Mouse (Mus musculus) lung, postnatal 14 days (tissue): ENCODE results near the gene Slc5a7.

Experiments
- DNase-seq: peaks from one replicate; pipeline ENCODE4 v3.0.0; 2021

The Slc5a7 gene

DNA sequence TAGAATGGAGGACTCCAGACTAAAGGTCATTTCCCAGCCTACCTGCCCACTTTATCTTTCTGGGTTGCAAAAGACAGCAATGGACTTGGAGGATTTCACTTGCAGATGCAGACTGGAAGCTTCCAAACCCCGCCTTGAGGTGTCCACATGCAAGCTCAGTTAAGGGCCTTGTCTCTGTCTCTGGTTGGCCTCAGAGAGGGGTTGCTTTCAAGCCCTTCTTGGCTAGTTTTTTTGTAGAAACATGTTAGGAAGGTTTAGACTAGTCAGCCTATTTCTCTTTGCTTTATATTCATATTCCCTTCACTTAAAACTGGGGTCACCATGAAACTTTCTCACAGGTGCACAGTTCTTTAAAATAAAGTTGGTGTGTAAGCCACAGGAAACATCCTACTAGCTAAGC, at the start of gene Slc5a7:
Slc5a7 (minus strand) TSS at position 101 of the 400 bp plus-strand sequence.
- DNase-seq, result no peak

DNA sequence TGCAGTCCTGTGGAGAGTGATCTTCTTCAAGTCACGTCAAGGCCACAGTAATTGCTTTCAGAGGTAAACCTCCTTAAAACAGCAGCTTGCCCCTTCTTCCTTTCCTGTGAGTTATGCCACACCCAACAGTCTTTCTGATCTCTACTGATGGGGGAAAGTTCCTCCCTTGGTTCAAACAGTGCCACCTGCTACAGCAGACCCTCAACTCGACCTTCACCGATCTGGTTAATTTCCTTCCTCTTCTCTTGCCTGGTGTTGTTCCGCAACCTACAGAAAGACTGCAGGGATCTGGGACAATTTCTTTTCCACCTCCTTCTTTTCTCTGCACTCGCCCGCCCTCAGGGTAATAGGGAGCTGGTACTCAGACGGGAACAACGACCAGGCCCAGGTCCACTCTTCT, 48.8 kb upstream of the Slc5a7 start:
- DNase-seq, result no peak

DNA sequence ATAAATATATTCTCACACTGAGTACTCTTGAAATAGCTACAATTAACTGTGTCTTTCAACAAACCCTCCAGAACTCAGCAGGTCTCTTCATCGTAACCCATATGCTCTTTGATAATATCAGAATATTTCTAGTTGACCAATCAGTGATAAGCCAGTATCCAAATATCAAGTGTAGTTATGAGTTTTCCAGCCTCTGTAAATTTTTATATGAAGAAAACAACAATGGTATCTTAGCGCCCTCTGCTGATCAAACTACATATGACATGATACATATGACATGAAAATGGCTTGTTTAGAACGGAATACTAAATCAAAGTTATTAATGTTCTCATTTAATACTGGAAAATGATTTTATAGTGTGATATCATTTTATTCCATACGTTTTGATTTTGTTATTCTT, 44.6 kb upstream of the Slc5a7 start:
- DNase-seq, result no peak

DNA sequence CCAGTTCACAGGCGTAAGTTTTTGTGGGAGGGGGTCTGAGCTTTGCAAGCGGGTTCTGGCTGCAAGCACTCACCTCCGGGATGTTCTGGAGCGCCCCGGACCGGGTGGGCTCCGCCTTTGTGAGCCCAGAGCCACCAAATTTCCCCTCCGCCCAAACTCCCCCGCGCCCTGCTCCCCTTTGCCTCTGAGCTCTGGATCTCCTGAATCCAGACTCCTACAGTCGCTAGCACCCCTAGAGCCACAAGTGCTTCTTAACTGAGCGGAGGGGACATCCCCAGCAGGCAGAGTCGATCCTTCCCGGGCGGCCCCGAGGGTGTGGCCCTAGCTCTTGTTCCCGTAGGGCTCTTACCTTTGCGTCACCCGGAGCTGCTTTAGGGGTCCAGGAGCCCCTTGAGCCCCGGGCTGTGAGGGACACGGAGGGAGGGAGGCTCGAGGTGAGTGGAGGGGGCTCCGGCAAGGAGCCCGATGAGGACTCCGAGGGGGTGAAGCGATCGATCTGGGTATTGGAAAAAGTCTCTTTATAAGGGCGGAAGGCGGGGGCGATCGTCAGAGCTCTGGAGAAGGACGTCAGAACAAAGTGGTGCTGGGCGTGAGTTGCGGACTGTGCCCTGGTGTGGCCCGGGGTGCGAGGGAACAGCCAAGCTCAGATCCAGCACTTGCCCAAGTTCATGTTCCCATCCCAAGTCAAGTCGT, 456 bp downstream of the Slc5a7 start:
- DNase-seq, result no peak

DNA sequence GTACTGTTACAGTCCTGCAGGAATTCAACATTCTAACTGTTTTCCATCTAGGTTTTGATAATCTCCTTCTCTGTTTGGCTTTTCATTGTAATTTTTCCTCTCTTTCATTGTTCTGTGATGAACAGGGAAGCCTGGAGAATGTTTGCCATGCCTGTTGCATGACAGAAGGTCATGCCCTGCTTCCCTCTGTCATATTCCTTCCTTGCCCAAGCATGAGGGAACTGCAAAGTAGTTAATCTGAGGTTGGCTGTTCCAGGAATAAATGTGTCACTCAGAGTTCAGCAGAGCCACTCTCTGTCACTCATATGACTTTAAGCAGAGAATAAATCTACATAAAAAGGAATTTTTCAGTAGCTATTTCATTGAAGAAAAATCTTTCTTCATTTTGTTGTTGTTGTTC, 48.1 kb downstream of the Slc5a7 start:
- DNase-seq, result no peak

DNA sequence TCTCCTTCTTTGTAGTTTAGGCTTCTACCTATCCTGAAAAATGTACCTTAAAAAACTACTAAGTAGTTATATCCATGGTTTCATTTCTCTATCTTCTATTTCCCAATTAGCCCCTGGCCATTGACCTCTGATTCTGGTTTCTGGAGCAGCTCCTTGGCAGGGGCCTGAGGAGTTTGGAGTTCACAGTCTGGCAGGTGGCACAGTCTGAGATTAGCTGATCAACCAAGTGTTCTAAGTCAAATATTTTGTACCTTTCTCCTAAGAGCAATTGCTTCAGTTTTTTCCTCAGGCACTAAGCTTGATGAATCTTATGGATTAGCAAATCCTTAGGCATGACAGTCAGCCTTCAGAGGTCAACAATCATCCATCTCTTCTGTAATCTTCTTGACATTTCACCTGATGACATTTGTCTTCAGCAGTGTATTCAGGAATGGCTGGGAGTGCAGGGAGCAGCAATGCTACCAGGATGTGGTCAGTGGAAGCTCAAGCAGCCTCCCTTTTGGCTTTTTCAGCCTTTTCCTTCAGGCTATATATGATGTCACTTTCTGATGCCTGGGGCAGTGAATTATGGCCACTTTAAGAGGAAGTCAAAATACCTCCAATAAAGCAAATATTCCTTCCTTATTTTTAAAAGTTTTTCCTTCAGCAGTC, 55.1 kb downstream of the Slc5a7 start:
- no peak for DNase-seq

DNA sequence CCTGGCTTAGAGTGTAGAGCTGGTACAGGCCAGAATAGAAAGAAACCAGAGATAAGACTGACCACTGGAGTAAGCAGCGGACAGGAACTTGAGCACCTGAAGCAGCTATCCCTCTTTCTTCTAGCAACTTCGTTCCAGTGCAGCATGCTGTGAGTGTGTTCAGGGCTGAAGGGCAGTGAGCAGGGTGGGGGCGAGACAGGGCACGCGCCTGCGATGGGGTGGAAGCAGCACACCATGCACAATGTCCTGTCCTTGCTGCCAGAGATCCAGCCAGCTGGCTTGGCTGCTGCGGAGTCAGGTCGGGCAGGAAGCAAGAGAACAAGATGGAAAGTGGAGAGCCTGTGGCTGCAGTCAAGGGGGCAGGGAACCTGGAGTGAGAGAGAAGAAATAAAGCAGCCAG, 59.4 kb downstream of the Slc5a7 start:
- no peak for DNase-seq
